Mouse (Mus musculus) C2C12 (cell line): Measurements from ENCODE around the gene Uhrf1bp1. TPM values are rescaled to one million over a fixed set of nuclear protein-coding genes. Genes with fewer than 3 reads are reported as not detected.
A peak's percentile ranks its signal among the peaks of the same experiment; 100 is the strongest.

ENCODE experiments used
- H3K27me3 ChIP-seq: one replicate; pipeline ENCODE4 v1.6.1; 2011; ENCODE audit not compliant: control insufficient read depth, insufficient read depth, insufficient read length
- H3K36me3 ChIP-seq: one replicate; pipeline ENCODE4 v1.6.1; 2011; ENCODE audit not compliant: control insufficient read depth, insufficient read depth
- H3K4me3 ChIP-seq: one replicate; pipeline ENCODE4 v1.5.1; 2011; ENCODE audit warnings: mild to moderate bottlenecking, control low read depth; ENCODE audit not compliant: poor library complexity, insufficient read depth, severe bottlenecking
- H3K79me2 ChIP-seq: one replicate; pipeline ENCODE4 v1.6.1; 2011; ENCODE audit not compliant: control insufficient read depth, insufficient read depth
- H3K79me3 ChIP-seq: one replicate; pipeline ENCODE4 v1.6.1; 2011; ENCODE audit warnings: low read depth, control low read depth
- H3ac ChIP-seq: one replicate; pipeline ENCODE3; 2011; ENCODE audit warnings: low read depth; ENCODE audit not compliant: control insufficient read depth, insufficient read length
- CEBPB ChIP-seq: IDR thresholded peaks from one replicate; pipeline ENCODE4 v1.6.1; 2011; ENCODE audit warnings: low read depth, mild to moderate bottlenecking, control low read depth, moderate library complexity
- CTCF ChIP-seq: IDR thresholded peaks from one replicate; pipeline ENCODE4 v1.5.1; 2011; ENCODE audit not compliant: control insufficient read depth, insufficient read depth, insufficient read length
- FOSL1 ChIP-seq: IDR thresholded peaks from one replicate; pipeline ENCODE4 v1.8.0; 2011; ENCODE audit warnings: mild to moderate bottlenecking, low read length; ENCODE audit not compliant: poor library complexity, insufficient read depth, severe bottlenecking
- MAX ChIP-seq: IDR thresholded peaks from one replicate; pipeline ENCODE4 v1.6.1; 2011; ENCODE audit warnings: mild to moderate bottlenecking, control low read depth
- MYOD1 ChIP-seq: IDR thresholded peaks from one replicate; pipeline ENCODE4 v1.6.1; 2011; ENCODE audit warnings: low read depth; ENCODE audit not compliant: control insufficient read depth, insufficient read length
- MYOG ChIP-seq: IDR thresholded peaks from one replicate; pipeline ENCODE4 v1.6.1; 2011; ENCODE audit not compliant: control insufficient read depth, insufficient read length; ENCODE audit errors: extremely low read depth
- USF1 ChIP-seq: IDR thresholded peaks from one replicate; pipeline ENCODE4 v1.6.1; 2011; ENCODE audit warnings: low read depth, mild to moderate bottlenecking, control low read depth, moderate library complexity
- polyA plus RNA-seq: library from polyadenylated mRNA; unstranded; fragments of >200 nt; fragmentation: generic; extraction: Trizol; gene quantifications from one replicate; pipeline ENCODE4 v1.2.1, GENCODE M21; 2012; ENCODE audit warnings: missing spikeins

Uhrf1bp1 gene
- polyA plus RNA-seq, 1 experiment = 6.6 TPM

DNA sequence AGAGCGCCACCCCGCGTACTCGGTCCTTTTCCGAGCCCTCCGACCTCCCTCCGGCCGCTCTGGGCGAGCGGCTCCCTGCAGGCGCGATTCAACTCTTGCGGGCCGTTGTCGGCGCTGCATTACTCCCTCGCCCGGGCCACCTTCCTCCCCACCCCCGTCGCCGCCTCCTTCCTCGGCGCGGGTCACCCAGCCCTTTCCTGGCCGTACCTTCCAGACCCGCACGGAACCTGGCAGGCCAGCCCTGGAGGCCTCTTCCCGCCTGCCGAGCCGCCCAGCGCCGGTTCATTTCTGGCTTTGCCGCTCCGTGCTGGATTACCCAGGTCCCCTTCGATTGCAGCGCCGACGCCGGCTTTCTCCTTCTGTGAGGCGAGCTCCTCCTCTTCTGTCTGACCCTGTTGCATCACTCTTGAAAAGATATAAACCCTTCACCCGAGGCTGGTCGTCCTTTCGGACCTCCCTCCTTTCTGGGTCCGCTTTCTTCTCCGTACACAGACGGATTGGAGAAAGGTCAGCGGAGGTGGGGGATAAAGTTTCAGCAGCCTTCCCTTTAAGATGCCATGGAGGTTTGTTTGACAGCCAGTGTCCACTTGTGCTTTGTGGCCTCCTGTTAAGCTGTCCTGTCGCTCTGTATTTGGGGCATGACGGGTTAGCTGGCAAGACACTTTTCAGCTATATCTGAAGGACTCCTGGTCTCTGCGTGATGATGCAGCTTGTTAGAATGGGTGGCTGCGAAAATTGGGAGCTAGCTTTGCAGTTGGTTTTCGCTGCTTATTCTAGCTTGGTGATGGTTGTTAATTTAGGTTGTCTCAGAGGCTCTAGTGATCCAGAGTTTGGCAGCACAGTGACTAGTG lies 782 bp downstream of the Uhrf1bp1 start:
- Histone ChIP-seq H3ac (peak overlapping the region; percentile 94), H3K27me3 (no peaks in the 10 kb centered on the region), H3K79me2 (peaks cover 54% of the 10 kb centered on the region), H3K79me3 (peaks cover 12% of the 10 kb centered on the region), H3K4me3 (peak overlapping the region; percentile 65), H3K36me3 (peaks cover 13% of the 10 kb centered on the region)
- TF ChIP-seq MYOG (no peak), CEBPB (peak; percentile 79)

- Histone ChIP-seq H3K79me2 (peaks cover 54% of the 10 kb centered on the region), H3K27me3 (no peaks in the 10 kb centered on the region), H3K36me3 (peaks cover 6% of the 10 kb centered on the region), H3K4me3 (peak overlapping the region; percentile 65), H3ac (peak overlapping the region; percentile 94), H3K79me3 (peaks cover 12% of the 10 kb centered on the region)
- TF ChIP-seq FOSL1 (no peak), MAX (no peak), MYOG (no peak), CTCF (no peak)
Observed at GRCm38 (mm10) chr17:27857649-27858475, 1.6 kb downstream of the Uhrf1bp1 start.

DNA sequence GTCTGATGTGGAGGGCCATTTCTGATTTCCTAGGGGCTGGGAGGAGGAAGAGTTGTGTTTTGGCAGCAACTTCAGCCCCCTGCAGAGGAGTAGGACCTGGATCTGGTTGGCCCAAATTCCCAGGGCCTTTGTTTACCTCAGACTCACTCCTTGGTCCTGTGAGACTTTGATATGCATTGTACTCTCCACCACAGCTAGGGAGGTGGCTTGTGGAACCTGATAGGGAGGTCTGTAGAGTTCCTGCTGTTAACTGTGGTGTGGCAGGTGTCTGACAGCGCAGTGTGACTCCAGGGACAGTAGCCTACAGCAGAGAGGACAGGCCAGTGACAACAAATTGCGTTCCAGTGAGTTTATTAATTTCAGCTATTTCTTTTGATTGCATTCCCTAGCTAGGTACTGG lies 2.9 kb downstream of the Uhrf1bp1 start:
- H3K79me3 ChIP-seq = peaks cover 15% of the 10 kb centered on the region
- H3ac ChIP-seq = no peak overlapping the region
- H3K79me2 ChIP-seq = peaks cover 67% of the 10 kb centered on the region
- H3K4me3 ChIP-seq = no peak overlapping the region
- no peaks in the 10 kb centered on the region for H3K36me3 ChIP-seq
- no peak for TF ChIP-seq MYOD1
- no peak for TF ChIP-seq CTCF
- no peak for TF ChIP-seq MYOG
- no peak for TF ChIP-seq FOSL1
- no peak for TF ChIP-seq MAX
- H3K27me3 ChIP-seq = no peaks in the 10 kb centered on the region

GRCm38 (mm10) chr17:27865461-27865860 lies 9.2 kb downstream of the Uhrf1bp1 start:
- H3K79me2 ChIP-seq = peaks cover 49% of the 10 kb centered on the region
- no peak overlapping the region for H3K4me3 ChIP-seq
- H3K79me3 ChIP-seq = peaks cover 8% of the 10 kb centered on the region
- TF ChIP-seq CTCF (no peak), MAX (no peak), MYOD1 (no peak), FOSL1 (no peak), MYOG (no peak), CEBPB (no peak), USF1 (no peak)
- no peaks in the 10 kb centered on the region for H3K27me3 ChIP-seq
- no peak overlapping the region for H3ac ChIP-seq
- no peaks in the 10 kb centered on the region for H3K36me3 ChIP-seq

GRCm38 (mm10) chr17:27866737-27867136 lies 10.5 kb downstream of the Uhrf1bp1 start:
- no peaks in the 10 kb centered on the region for H3K27me3 ChIP-seq
- H3K79me2 ChIP-seq = peaks cover 36% of the 10 kb centered on the region
- no peak overlapping the region for H3K4me3 ChIP-seq
- no peaks in the 10 kb centered on the region for H3K36me3 ChIP-seq
- H3ac ChIP-seq = no peak overlapping the region
- no peak for TF ChIP-seq MYOD1
- no peak for TF ChIP-seq CEBPB
- no peak for TF ChIP-seq FOSL1
- no peak for TF ChIP-seq MYOG
- no peak for TF ChIP-seq MAX
- TF ChIP-seq CTCF = no peak
- no peak for TF ChIP-seq USF1
- H3K79me3 ChIP-seq = peaks cover 7% of the 10 kb centered on the region

GRCm38 (mm10) chr17:27871851-27872250 lies 15.6 kb downstream of the Uhrf1bp1 start:
- Histone ChIP-seq H3K36me3 (no peaks in the 10 kb centered on the region), H3K4me3 (no peak overlapping the region), H3K79me3 (peaks cover 4% of the 10 kb centered on the region), H3K27me3 (no peaks in the 10 kb centered on the region), H3ac (no peak overlapping the region), H3K79me2 (peaks cover 13% of the 10 kb centered on the region)
- TF ChIP-seq MAX (no peak), MYOD1 (no peak), CTCF (no peak), USF1 (no peak), FOSL1 (no peak), MYOG (no peak), CEBPB (no peak)
